Mouse (Mus musculus): Measurements from ENCODE around the gene Fam47c. TPM values are rescaled to one million over a fixed set of nuclear protein-coding genes. Genes with fewer than 3 reads are reported as not detected.

The Fam47c gene
- total RNA-seq (2021), result not detected

GRCm38 (mm10) chrX:78737463-78737862 lies at the start of gene Fam47c:
Fam47c (plus strand) TSS chrX:78737763.
- DNase-seq, result no peak

- DNase-seq, result no peak
These were observed 31.8 kb downstream of the Fam47c start for GRCm38 (mm10) chrX:78769408-78769807.

DNA sequence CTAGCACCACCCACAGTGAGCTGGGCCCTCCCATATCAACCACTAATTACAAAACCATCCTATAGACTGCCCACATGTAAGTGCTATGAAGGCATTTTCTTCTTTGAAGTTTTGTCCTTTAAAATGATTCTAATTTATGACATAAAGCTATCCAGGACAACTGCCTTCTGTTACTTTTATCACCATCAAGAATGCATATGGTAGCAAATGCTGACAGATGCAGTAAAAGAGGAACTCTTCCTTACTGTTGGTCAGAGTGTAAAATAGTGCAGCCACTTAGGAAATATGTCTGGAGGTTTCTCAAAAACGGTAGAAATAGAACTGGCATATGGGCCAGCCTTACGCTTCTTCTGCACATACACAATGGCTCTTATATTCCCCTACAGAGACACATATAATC lies 39.5 kb downstream of the Fam47c start:
- no peak for DNase-seq

Other genes with a start within 250 kb of the Fam47c start
- gene Prrg1, start 153.9 kb upstream of the Fam47c start, total RNA-seq (2021), result 1 to 10 TPM; 7.3 to 8.1 TPM

All from heart, postnatal 4 days (tissue).